Mouse (Mus musculus) embryonic fibroblast, embryonic 13.5 days (primary cell): ENCODE data around the gene Ube2k. TPM values are rescaled to one million over a fixed set of nuclear protein-coding genes. Genes with fewer than 3 reads are reported as not detected.

Source experiments
- H3K27ac ChIP-seq: 2 replicates; pipeline ENCODE4 v1.5.1; 2012; ENCODE audit warnings: low read length, control low read depth, inconsistent platforms; ENCODE audit not compliant: insufficient read depth
- H3K4me1 ChIP-seq: 2 replicates; pipeline ENCODE4 v1.6.1; 2011; ENCODE audit warnings: low read length; ENCODE audit not compliant: control insufficient read depth, insufficient read depth
- H3K4me3 ChIP-seq: 2 replicates; pipeline ENCODE4 v1.5.1; 2011; ENCODE audit warnings: mild to moderate bottlenecking, control low read depth, low read length; ENCODE audit not compliant: insufficient read depth
- CTCF ChIP-seq: IDR thresholded peaks from 2 replicates; pipeline ENCODE4 v1.5.1; 2011; ENCODE audit warnings: mild to moderate bottlenecking, control low read depth, low read length, moderate library complexity, borderline replicate concordance; ENCODE audit not compliant: insufficient read depth
- POLR2A ChIP-seq: IDR thresholded peaks from 2 replicates; pipeline ENCODE4 v1.6.1; 2011; ENCODE audit warnings: low read depth, mild to moderate bottlenecking, control low read depth, low read length, moderate library complexity
- polyA plus RNA-seq: library from polyadenylated mRNA; stranded (reverse); fragments of >200 nt; gene quantifications from 2 replicates; pipeline ENCODE4 v1.2.4, GENCODE M21; 2011; ENCODE audit warnings: low read depth; ENCODE audit not compliant: missing spikeins, insufficient read length

Gene Ube2k
- polyA plus RNA-seq, 1 experiment: 180 TPM

GRCm38 (mm10) chr5:65565486-65565885 is 28.5 kb downstream of the Ube2k start:
- Histone ChIP-seq H3K27ac (no peak overlapping the region), H3K4me3 (no peak overlapping the region), H3K4me1 (peaks cover 3% of the 10 kb centered on the region)
- TF ChIP-seq POLR2A: no peak
- no peak for TF ChIP-seq CTCF

GRCm38 (mm10) chr5:65574876-65575275 is 37.8 kb downstream of the Ube2k start:
- Histone ChIP-seq H3K4me1 (peaks cover 9% of the 10 kb centered on the region; the same call in 1 of the 2 replicates), H3K27ac (no peak overlapping the region; the same call in 1 of the 2 replicates), H3K4me3 (no peak overlapping the region)
- TF ChIP-seq POLR2A (no peak), CTCF (no peak)

- Histone ChIP-seq H3K4me3 (no peak overlapping the region), H3K27ac (no peak overlapping the region), H3K4me1 (peaks cover 9% of the 10 kb centered on the region; the same call in 1 of the 2 replicates)
- no peak for TF ChIP-seq POLR2A
- TF ChIP-seq CTCF: no peak
Observed at GRCm38 (mm10) chr5:65575896-65576295, 38.9 kb downstream of the Ube2k start.

- 0 out of 2 replicates have a peak overlapping the region, but pooled peaks have one; percentile 6 for H3K27ac ChIP-seq
- TF ChIP-seq CTCF: no peak
- TF ChIP-seq POLR2A: no peak
- peaks cover 9% of the 10 kb centered on the region; the same call in 1 of the 2 replicates for H3K4me1 ChIP-seq
- no peak overlapping the region for H3K4me3 ChIP-seq
Observed at GRCm38 (mm10) chr5:65578545-65578944, 41.5 kb downstream of the Ube2k start.

GRCm38 (mm10) chr5:65586291-65586690 is 49.3 kb downstream of the Ube2k start:
- Histone ChIP-seq H3K27ac (no peak overlapping the region), H3K4me3 (no peak overlapping the region), H3K4me1 (no peaks in the 10 kb centered on the region)
- TF ChIP-seq POLR2A (no peak), CTCF (no peak)

GRCm38 (mm10) chr5:65590199-65590598 is 53.2 kb downstream of the Ube2k start:
- Histone ChIP-seq H3K4me1 (no peaks in the 10 kb centered on the region), H3K27ac (no peak overlapping the region), H3K4me3 (no peak overlapping the region)
- TF ChIP-seq POLR2A: no peak
- TF ChIP-seq CTCF: no peak

GRCm38 (mm10) chr5:65592421-65592820 is 55.4 kb downstream of the Ube2k start:
- TF ChIP-seq POLR2A (no peak), CTCF (no peak)
- H3K4me3 ChIP-seq: no peak overlapping the region
- no peak overlapping the region for H3K27ac ChIP-seq
- no peaks in the 10 kb centered on the region for H3K4me1 ChIP-seq

GRCm38 (mm10) chr5:65599681-65600080 is 62.6 kb downstream of the Ube2k start:
- TF ChIP-seq POLR2A (no peak), CTCF (no peak)
- no peaks in the 10 kb centered on the region for H3K4me1 ChIP-seq
- no peak overlapping the region for H3K4me3 ChIP-seq
- no peak overlapping the region for H3K27ac ChIP-seq

- H3K4me1 ChIP-seq: no peaks in the 10 kb centered on the region
- TF ChIP-seq CTCF (no peak), POLR2A (no peak)
- no peak overlapping the region for H3K4me3 ChIP-seq
- H3K27ac ChIP-seq: no peak overlapping the region
Observed at GRCm38 (mm10) chr5:65606820-65607219, 69.8 kb downstream of the Ube2k start.

- Histone ChIP-seq H3K4me3 (no peak overlapping the region), H3K27ac (no peak overlapping the region), H3K4me1 (no peaks in the 10 kb centered on the region)
- TF ChIP-seq POLR2A (no peak), CTCF (no peak)
Observed at GRCm38 (mm10) chr5:65609769-65610168, 72.7 kb downstream of the Ube2k start.

GRCm38 (mm10) chr5:65610541-65610940 is 73.5 kb downstream of the Ube2k start:
- TF ChIP-seq CTCF: no peak
- TF ChIP-seq POLR2A: no peak
- Histone ChIP-seq H3K4me3 (no peak overlapping the region), H3K27ac (no peak overlapping the region), H3K4me1 (no peaks in the 10 kb centered on the region)
